Mouse (Mus musculus) heart, adult 11 months (tissue): ENCODE results near the gene Rcan1.
"Not testable (repeated sequence)": the region's sequence is repeated elsewhere in the genome, so short reads cannot be mapped to it uniquely, and the experiment has no call there.

Experiments used
- DNase-seq: peaks from one replicate; pipeline ENCODE4 v3.0.0; 2022

Rcan1 gene

DNA sequence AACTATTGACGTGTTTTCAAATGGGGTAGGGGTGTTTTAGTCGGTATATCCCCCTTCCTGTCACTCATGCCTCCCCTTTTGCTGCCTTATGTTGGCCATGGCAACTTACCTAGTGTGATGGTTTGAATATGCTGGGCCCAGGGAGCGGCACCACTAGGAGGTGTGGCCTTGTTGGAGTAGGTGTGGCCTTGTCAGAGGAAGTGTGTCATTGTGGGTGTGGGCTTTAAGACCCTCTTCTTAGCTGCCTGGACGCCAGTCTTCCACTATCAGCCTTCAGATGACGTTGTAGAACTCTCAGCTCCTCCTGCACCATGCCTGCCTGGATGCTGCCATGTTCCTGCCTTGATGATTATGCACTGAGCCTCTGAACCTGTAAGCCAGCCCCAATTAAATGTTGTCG, at the start of gene Rcan1:
Gene Rcan1, minus strand, starts transcription at position 162 of the 400 bp plus-strand sequence.
- no peak for DNase-seq

GRCm38 (mm10) chr16:92519820-92520492, 49.3 kb upstream of the Rcan1 start:
- no peak for DNase-seq

- no peak for DNase-seq
Observed at GRCm38 (mm10) chr16:92518718-92519117, 48.1 kb upstream of the Rcan1 start.

DNA sequence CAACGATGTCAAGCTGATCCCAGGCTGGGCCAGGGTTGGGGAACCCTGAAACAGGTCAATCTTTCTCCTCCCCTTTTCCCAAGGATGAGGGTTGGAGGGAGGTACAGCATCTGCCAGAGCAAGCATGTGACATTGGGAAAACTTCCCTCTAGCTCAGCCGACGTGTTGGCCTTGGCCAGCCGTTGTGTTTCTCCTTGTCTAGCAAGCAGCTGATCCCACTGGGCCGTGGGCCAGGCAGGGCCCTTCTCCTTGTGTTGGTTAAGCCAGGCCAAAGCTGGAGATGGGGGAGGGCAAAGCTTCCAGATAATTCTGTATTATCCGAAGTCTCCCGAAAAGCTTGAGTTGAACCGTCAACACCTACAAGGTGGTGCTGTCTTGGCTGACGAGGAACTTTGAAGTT, 45.5 kb upstream of the Rcan1 start:
- peak; percentile 95 for DNase-seq

- DNase-seq: not testable (repeated sequence)
Observed at GRCm38 (mm10) chr16:92514896-92515295, 44.2 kb upstream of the Rcan1 start.

GRCm38 (mm10) chr16:92511773-92512391, 41.2 kb upstream of the Rcan1 start:
- DNase-seq: no peak

GRCm38 (mm10) chr16:92510835-92511772, 40.4 kb upstream of the Rcan1 start:
- DNase-seq: no peak

- no peak for DNase-seq
Observed at GRCm38 (mm10) chr16:92507573-92507972, 36.9 kb upstream of the Rcan1 start.

DNA sequence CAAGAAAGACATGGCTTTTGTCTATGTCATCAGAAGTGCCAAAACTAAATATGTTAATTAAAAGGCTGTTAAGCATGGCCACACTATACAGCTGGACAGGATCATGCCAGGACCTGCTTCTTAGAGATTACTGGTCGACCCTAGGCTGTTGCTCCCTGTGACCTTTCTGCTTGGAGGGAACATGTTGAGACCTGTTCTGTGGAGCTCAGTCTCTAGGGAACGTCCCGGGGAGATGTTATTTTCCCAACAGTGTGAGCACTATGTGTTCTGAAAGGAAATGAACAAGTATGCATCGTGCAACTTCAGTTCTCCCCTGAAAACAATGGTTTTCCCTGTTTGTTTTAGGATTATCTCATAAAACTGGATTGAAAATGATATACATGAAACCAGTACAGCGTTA, 32.4 kb upstream of the Rcan1 start:
- no peak for DNase-seq

GRCm38 (mm10) chr16:92500534-92500933, 29.9 kb upstream of the Rcan1 start:
- DNase-seq: no peak

DNA sequence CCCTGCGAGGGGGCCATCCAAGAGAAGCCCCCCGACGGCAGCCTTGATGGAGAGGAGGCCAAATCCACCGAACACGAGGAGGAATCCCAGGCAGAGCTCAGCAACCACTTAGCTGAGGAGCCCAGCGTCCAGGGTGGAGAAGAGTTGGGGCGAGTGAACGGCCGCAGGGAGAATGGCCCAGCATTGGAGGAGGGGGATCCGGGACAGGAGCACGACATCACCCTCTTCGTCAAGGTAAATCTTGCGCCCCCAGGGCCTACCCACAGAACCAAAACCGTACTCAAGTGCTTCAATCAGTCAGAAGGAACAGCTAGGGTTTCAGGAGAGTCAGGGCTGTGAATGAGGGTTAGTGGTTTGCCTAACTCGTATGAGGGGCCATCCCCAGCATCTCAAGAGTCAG, 28.7 kb upstream of the Rcan1 start:
- DNase-seq: no peak

DNA sequence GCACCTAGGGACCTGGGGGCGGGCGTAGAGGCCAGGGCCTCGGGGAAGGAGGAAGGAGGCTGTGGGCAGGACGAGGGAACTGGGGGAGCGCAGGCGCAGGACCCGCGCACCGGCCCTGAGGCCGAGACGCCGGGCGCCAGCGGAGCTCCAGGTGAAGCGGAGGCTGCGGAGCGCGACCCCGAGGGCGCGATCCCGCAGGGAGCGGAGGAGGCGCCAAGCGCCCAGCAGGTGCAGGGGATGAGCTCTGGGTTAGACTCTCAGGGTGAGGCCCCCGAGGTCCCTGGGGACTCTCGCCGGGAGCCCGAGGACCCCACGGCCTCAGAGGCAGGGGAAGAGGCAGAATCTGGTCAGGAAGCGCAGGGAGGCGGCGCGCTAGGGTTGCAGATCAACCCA, 27.9 kb upstream of the Rcan1 start:
- DNase-seq: no peak

DNA sequence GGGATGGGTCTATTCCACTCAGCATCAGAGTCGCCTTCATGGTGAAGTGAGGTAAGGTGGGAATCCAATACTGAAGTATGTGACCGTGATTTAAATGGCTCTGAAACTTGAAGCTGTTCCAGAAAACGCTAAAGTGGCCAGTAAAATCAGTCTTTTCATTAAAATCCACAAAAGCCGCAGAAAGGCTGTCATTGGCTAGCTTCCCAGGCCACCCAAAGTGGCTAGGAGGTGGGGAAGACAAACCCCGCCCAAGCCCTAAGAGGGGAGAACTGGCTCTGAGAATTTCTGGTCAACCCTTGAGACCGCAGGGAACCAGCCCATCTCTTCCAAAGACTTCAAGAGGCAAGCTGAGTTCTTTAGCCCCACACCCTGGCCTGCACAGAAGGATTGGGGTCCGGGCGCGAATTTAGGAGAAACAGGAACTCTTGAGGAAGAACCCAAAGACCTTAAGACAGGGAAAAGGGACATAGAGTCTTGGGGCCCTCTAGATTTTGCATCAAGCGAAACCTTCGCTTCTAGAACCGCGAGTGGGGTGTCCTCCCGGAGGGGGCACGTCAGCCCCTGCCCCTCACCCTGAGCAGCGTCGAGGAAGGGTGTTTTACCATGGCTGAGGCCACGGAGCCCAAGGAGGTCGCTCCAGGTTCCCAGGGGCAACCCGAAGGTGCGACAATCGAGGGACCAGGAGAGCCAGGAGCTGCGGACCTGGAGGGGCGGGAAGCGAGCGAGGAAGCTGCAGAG, 27.4 kb upstream of the Rcan1 start:
- DNase-seq: no peak

- DNase-seq: no peak
Observed at GRCm38 (mm10) chr16:92489356-92489755, 18.7 kb upstream of the Rcan1 start.

GRCm38 (mm10) chr16:92488456-92488855, 17.8 kb upstream of the Rcan1 start:
- DNase-seq: no peak

- no peak for DNase-seq
Observed at GRCm38 (mm10) chr16:92487489-92487888, 16.8 kb upstream of the Rcan1 start.

DNA sequence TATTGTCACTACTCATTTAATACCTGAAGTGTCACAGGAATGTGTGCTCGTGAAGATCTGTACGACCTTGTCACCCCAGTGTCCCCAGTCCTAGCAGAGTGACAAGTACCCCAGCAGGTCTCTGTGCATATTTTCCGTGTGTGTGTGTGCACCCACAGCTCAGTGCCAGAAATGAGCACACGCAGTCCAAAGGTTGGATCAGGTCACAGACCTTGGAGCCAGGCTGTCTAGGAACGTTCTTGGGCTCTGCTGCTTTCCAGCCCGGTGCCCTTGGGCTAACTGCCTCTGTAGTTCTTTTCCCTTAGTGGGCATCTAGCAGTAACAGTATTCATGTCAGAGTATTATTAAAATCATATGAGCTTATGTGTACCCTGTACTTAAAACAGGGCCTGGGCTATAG, 16.4 kb upstream of the Rcan1 start:
- no peak for DNase-seq

- DNase-seq: no peak
Observed at GRCm38 (mm10) chr16:92485436-92485835, 14.8 kb upstream of the Rcan1 start, which contains the start of gene Clic6. Gene Clic6, plus strand, starts transcription at chr16:92485736.

- DNase-seq: no peak
Observed at GRCm38 (mm10) chr16:92478561-92479150, 8.0 kb upstream of the Rcan1 start.

- DNase-seq: no peak
Observed at GRCm38 (mm10) chr16:92475093-92475860, 4.6 kb upstream of the Rcan1 start.

DNA sequence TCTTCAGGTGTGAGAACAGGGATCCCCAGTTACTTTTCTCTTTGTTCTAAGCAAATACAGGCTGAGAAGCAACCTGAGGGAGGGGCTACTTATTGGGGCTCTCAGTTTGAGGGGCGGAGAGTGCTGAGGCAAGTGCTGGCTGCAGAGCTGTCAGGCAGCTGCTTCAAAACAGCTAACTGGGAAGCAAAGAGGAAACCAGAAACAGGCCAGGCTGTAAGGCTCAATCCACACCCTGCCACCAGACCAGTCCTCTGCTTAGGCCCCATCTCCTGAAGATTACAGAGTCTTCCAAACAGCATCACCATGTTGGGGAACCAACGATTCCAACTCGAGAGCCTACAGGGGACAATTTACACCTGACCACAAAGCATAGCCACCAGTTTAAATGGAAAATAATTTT, 2.2 kb upstream of the Rcan1 start:
- no peak for DNase-seq

- DNase-seq: peak; percentile 92
Observed at GRCm38 (mm10) chr16:92468459-92468858, 2.2 kb downstream of the Rcan1 start.
